24 mouse cellular contexts compared by ENCODE assay signal in the genomic region with DNA sequence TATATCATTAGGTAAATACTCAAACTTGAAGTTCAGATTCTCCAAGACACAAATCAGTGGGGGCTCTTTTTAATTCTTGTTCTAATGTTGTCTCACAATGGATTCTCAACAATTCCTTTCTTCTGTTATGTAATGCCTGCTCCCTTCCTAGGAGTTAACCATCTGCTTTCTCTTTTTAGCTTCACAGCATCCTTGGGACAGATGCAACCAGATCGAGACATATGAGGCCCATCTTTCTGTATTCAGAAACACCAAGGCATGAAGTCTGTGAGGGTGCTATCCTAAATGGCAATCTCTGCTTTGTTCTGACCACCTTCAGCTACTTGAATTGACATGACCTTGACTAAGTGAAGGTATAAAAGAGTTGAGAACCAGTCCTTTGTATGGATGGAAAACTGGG.
"Had no signal": no experiment of that assay in that cellular context is flagged by ENCODE, and none has a peak within 500 bp of the region (broad histone marks: within the 10 kb centered on the region; RNA-seq: fewer than 3 reads in every experiment).

No protein-coding gene starts in this region.

- H3K4me3 ChIP-seq: heart, adult 2 months; heart, embryonic 13.5 days; heart, embryonic 15.5 days; hindbrain, embryonic 13.5 days; hindbrain, embryonic 15.5 days; kidney, embryonic 15.5 days; limb, embryonic 13.5 days; limb, embryonic 15.5 days; liver, embryonic 12.5 days had no signal

- H3K27ac ChIP-seq: heart, adult 2 months; heart, embryonic 13.5 days; heart, embryonic 15.5 days; hindbrain, embryonic 13.5 days; hindbrain, embryonic 15.5 days; hindbrain, postnatal 0 days; kidney, embryonic 15.5 days; kidney, postnatal 0 days; limb, embryonic 13.5 days; limb, embryonic 15.5 days; liver, embryonic 12.5 days; liver, embryonic 14.5 days had no signal

- DNase-seq: gastrocnemius, postnatal 14 days; gastrocnemius, postnatal 36 days; heart, adult 11 months; heart, adult 2 months; heart, postnatal 14 days; heart, postnatal 36 days; kidney, adult 11 months; kidney, adult 2 months; kidney, adult 9 months; kidney, postnatal 14 days; kidney, postnatal 36 days; layer of hippocampus, postnatal 36 days; left cerebral cortex, postnatal 4 days had no signal

- H3K4me1 ChIP-seq: kidney, embryonic 15.5 days; limb, embryonic 15.5 days; liver, embryonic 12.5 days had no signal
